Mouse (Mus musculus) forebrain, embryonic 14.5 days (tissue): ENCODE results near the gene Rpl36a. TPM values are rescaled to one million over a fixed set of nuclear protein-coding genes. Genes with fewer than 3 reads are reported as not detected.

Experiments
- ATAC-seq: fragments of 200-750 bp; cut with Nextera tagmentation; 2 replicates; pipeline ENCODE4 v1.8.0; 2017; ENCODE audit warnings: mild to moderate bottlenecking, moderate library complexity
- DNase-seq: peaks from one replicate; pipeline ENCODE4 v3.0.0-alpha.2; 2015; ENCODE audit warnings: low spot score
- H3K27ac ChIP-seq: fragments of 300-500 bp; sonication (generic); 2 replicates; pipeline ENCODE4 v1.5.1; 2014; ENCODE audit warnings: low read depth, mild to moderate bottlenecking, control low read depth, low read length, moderate library complexity
- H3K27me3 ChIP-seq: fragments of 300-500 bp; sonication (generic); replicated peaks from 2 replicates; pipeline ENCODE4 v1.6.1; 2014; ENCODE audit warnings: low read length, control low read depth, mixed read lengths; ENCODE audit not compliant: control insufficient read depth, insufficient read depth
- H3K36me3 ChIP-seq: fragments of 300-500 bp; sonication (generic); 2 replicates; pipeline ENCODE4 v1.6.1; 2014; ENCODE audit warnings: low read length, control low read depth; ENCODE audit not compliant: control insufficient read depth, insufficient read depth
- H3K4me1 ChIP-seq: fragments of 300-500 bp; sonication (generic); 2 replicates; pipeline ENCODE4 v1.6.1; 2014; ENCODE audit warnings: antibody characterized with exemption, low read length, control low read depth; ENCODE audit not compliant: control insufficient read depth, insufficient read depth
- H3K4me2 ChIP-seq: fragments of 300-500 bp; sonication (generic); 2 replicates; pipeline ENCODE4 v1.6.1; 2014; ENCODE audit warnings: mild to moderate bottlenecking, control low read depth, low read length
- H3K4me3 ChIP-seq: fragments of 300-500 bp; sonication (generic); 2 replicates; pipeline ENCODE4 v1.5.1; 2014; ENCODE audit warnings: low read depth, low read length, control low read depth
- H3K9ac ChIP-seq: fragments of 300-500 bp; sonication (generic); 2 replicates; pipeline ENCODE4 v1.6.1; 2014; ENCODE audit warnings: mild to moderate bottlenecking, low read length, control low read depth, moderate library complexity
- H3K9me3 ChIP-seq: fragments of 300-500 bp; sonication (generic); replicated peaks from 2 replicates; pipeline ENCODE4 v1.6.1; 2016; ENCODE audit warnings: low read length, control low read depth, mixed read lengths; ENCODE audit not compliant: control insufficient read depth
- WGBS: fragments of 180-500 bp; shearing (Covaris S2); extraction: QIAGEN DNeasy Blood & Tissue Kit; methylation state at CpG from one replicate; pipeline ENCODE4 v1.1.7; 2014; 5-methylcytosine and 5-hydroxymethylcytosine counted together
- polyA plus RNA-seq: library from polyadenylated mRNA; unstranded; fragments of >200 nt; fragmentation: Nextera tagmentation; extraction: Ambion mirVana; gene quantifications from 2 replicates; pipeline ENCODE4 v1.2.1, GENCODE M21; 2014

Rpl36a gene
- polyA plus RNA-seq, 1 experiment from 2014 or later: 310 TPM

DNA sequence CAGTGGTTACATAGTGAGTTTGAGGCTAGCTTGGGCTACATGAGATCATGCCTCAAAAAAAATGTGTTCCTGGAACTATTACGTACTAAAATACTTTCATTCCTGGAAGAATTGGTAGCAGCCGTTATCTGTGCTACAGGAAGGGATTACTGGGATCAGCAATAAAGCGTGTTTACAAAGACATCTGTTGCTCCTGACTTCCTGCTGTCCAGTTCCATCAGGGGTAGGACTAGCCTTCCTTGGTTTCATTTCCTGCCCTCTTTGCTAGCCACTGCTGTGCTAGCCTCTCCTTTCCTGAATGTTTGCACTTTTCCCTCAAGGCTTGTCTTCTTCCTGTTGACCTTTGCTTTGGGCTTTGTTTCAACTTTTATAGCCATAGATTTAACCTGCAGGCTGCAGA is 50.4 kb downstream of the Rpl36a start:
- DNase-seq (no peak), ATAC-seq (no peak)
- Histone ChIP-seq H3K9me3 (no peaks in the 10 kb centered on the region), H3K4me1 (no peaks in the 10 kb centered on the region), H3K27ac (no peak overlapping the region), H3K36me3 (no peaks in the 10 kb centered on the region), H3K4me2 (no peak overlapping the region), H3K27me3 (no peaks in the 10 kb centered on the region), H3K4me3 (no peak overlapping the region), H3K9ac (no peak overlapping the region)
- 82% methylated on average over 3 of the region's 3 CpGs for WGBS

Other genes with a start within 250 kb of the Rpl36a start
- 12.8 and 16.6 TPM in 2 replicates for gene Drp2, start 181.1 kb upstream of the Rpl36a start, polyA plus RNA-seq
- 0.09 TPM in 1 of 2 replicates, not detected in the other for gene Taf7l, start 109.2 kb upstream of the Rpl36a start, polyA plus RNA-seq
- 53.8 and 55.2 TPM in 2 replicates for gene Timm8a1, start 43.8 kb upstream of the Rpl36a start, polyA plus RNA-seq
- 0.28 and 0.31 TPM in 2 replicates for gene Btk, start 2.1 kb upstream of the Rpl36a start, polyA plus RNA-seq
- gene Gla, start 15.5 kb downstream of the Rpl36a start, polyA plus RNA-seq: 2.3 and 3.0 TPM in 2 replicates
- gene Hnrnph2, start 15.5 kb downstream of the Rpl36a start, polyA plus RNA-seq: 108 and 109 TPM in 2 replicates
- gene Armcx4, start 100.9 kb downstream of the Rpl36a start, polyA plus RNA-seq: 6.0 and 6.2 TPM in 2 replicates
- 37.0 and 53.3 TPM in 2 replicates for gene Armcx1, start 132.3 kb downstream of the Rpl36a start, polyA plus RNA-seq
- gene Armcx6, start 165.8 kb downstream of the Rpl36a start, polyA plus RNA-seq: 25.7 and 28.9 TPM in 2 replicates
- 70.3 and 79.9 TPM in 2 replicates for gene Armcx3, start 170.9 kb downstream of the Rpl36a start, polyA plus RNA-seq
- 72.1 and 73.4 TPM in 2 replicates for gene Armcx2, start 223.6 kb downstream of the Rpl36a start, polyA plus RNA-seq